Mouse (Mus musculus): ENCODE measurements around the gene Prrc2b.
A peak's percentile ranks its signal among the peaks of the same experiment; 100 is the strongest.

Gene Prrc2b

GRCm38 (mm10) chr2:32236760-32237487 is 86.0 kb downstream of the Prrc2b start:
- DNase-seq, result peak; percentile 65

- no peak for DNase-seq
These were observed 86.7 kb downstream of the Prrc2b start for GRCm38 (mm10) chr2:32237571-32237970.

- DNase-seq, result no peak
These were observed 88.0 kb downstream of the Prrc2b start for GRCm38 (mm10) chr2:32238708-32239435.

GRCm38 (mm10) chr2:32240591-32240990 is 89.7 kb downstream of the Prrc2b start:
- DNase-seq, result no peak

- no peak for DNase-seq
These were observed 92.1 kb downstream of the Prrc2b start for GRCm38 (mm10) chr2:32242986-32243385.

- no peak for DNase-seq
These were observed 95.9 kb downstream of the Prrc2b start for GRCm38 (mm10) chr2:32246741-32247140.

- peak; percentile 42 for DNase-seq
These were observed 97.8 kb downstream of the Prrc2b start for GRCm38 (mm10) chr2:32248377-32249361.

- DNase-seq, result peak; percentile 38
These were observed 101.1 kb downstream of the Prrc2b start for GRCm38 (mm10) chr2:32251791-32252527.

GRCm38 (mm10) chr2:32252658-32253057 is 101.8 kb downstream of the Prrc2b start:
- no peak for DNase-seq

- no peak for DNase-seq
These were observed 102.5 kb downstream of the Prrc2b start for GRCm38 (mm10) chr2:32253352-32253751.

GRCm38 (mm10) chr2:32254563-32254962 is 103.7 kb downstream of the Prrc2b start:
- DNase-seq, result no peak

GRCm38 (mm10) chr2:32256273-32256672 is 105.4 kb downstream of the Prrc2b start:
- DNase-seq, result no peak

GRCm38 (mm10) chr2:32258887-32259533 is 108.1 kb downstream of the Prrc2b start:
- peak; percentile 79 for DNase-seq

GRCm38 (mm10) chr2:32259657-32260417 is 109.0 kb downstream of the Prrc2b start, which contains the start of gene Uck1:
Uck1 (minus strand) TSS chr2:32260159.
- peak; percentile 93 for DNase-seq

- peak; percentile 44 for DNase-seq
These were observed 109.8 kb downstream of the Prrc2b start for GRCm38 (mm10) chr2:32260635-32261034.

- DNase-seq, result no peak
These were observed 124.9 kb downstream of the Prrc2b start for GRCm38 (mm10) chr2:32275823-32276222.

GRCm38 (mm10) chr2:32282289-32282688 is 131.4 kb downstream of the Prrc2b start:
- DNase-seq, result no peak

GRCm38 (mm10) chr2:32282727-32283126 is 131.8 kb downstream of the Prrc2b start:
- peak; percentile 73 for DNase-seq

- no peak for DNase-seq
These were observed 133.1 kb downstream of the Prrc2b start for GRCm38 (mm10) chr2:32283986-32284385.
